Mouse (Mus musculus): ENCODE data around the gene Far2. TPM values are rescaled to one million over a fixed set of nuclear protein-coding genes. Genes with fewer than 3 reads are reported as not detected.

Gene Far2
- polyA plus RNA-seq, 1 experiment from 2014 or later: 4.5 TPM

Other genes starting within 250 kb of the Far2 start
- gene Ergic2, start 165.1 kb downstream of the Far2 start, polyA plus RNA-seq (2015; fragmentation: Nextera tagmentation; extraction: Ambion mirVana): 217 and 218 TPM in 2 replicates

Data from stomach, embryonic 15.5 days (tissue).